Comparison of ENCODE assay signal across 11 mouse cellular contexts in genomic region chrX:152418512-152418911, GRCm38 (mm10). TPM values are rescaled to one million over a fixed set of nuclear protein-coding genes. Genes with fewer than 3 reads are reported as not detected.
DNase-seq lines count a peak whose midpoint lies in the region; ATAC-seq and TF ChIP-seq lines count a peak whose summit lies in the region.
"Not testable (repeated sequence)": the region's sequence is repeated elsewhere in the genome, so short reads cannot be mapped to it uniquely, and the experiment has no call there.
"Had no signal": no experiment of that assay in that cellular context is flagged by ENCODE, and none has a peak within 500 bp of the region (broad histone marks: within the 10 kb centered on the region; RNA-seq: fewer than 3 reads in every experiment).

No protein-coding gene starts in this region.

- not testable (repeated sequence) for H3K36me3 ChIP-seq in embryonic facial prominence, embryonic 14.5 days (ENCODE audit: control insufficient read depth, insufficient read depth, low read length); forebrain, postnatal 0 days (ENCODE audit: insufficient read depth); heart, postnatal 0 days (replicated peaks; ENCODE audit: control insufficient read depth, insufficient read depth, low read length); hindbrain, postnatal 0 days (ENCODE audit: insufficient read depth, low read length); midbrain, embryonic 13.5 days; neural tube, embryonic 13.5 days

- not testable (repeated sequence) for H3K9me3 ChIP-seq in embryonic facial prominence, embryonic 14.5 days (ENCODE audit: control insufficient read depth, low read length); forebrain, postnatal 0 days (ENCODE audit: low read length); heart, postnatal 0 days (replicated peaks; ENCODE audit: control insufficient read depth, low read length); hindbrain, postnatal 0 days (ENCODE audit: low read length); midbrain, embryonic 13.5 days; neural tube, embryonic 13.5 days

- H3K27ac ChIP-seq in embryonic facial prominence, embryonic 14.5 days (replicated peaks; ENCODE audit: low read depth, low read length); forebrain, postnatal 0 days (ENCODE audit: low read depth, low read length); heart, postnatal 0 days (ENCODE audit: low read depth); hindbrain, postnatal 0 days; midbrain, embryonic 13.5 days; neural tube, embryonic 13.5 days (replicated peaks): not testable (repeated sequence)

- not testable (repeated sequence) for TF ChIP-seq EP300 in heart, postnatal 0 days (IDR thresholded peaks at IDR 0.05; ENCODE audit: low read depth)

- not testable (repeated sequence) for H3K4me3 ChIP-seq in embryonic facial prominence, embryonic 14.5 days (ENCODE audit: low read depth, low read length); forebrain, postnatal 0 days (ENCODE audit: low read depth, low read length); heart, postnatal 0 days (ENCODE audit: low read depth, low read length); hindbrain, postnatal 0 days (ENCODE audit: low read length); midbrain, embryonic 13.5 days (replicated peaks); neural tube, embryonic 13.5 days

- H3K4me1 ChIP-seq in embryonic facial prominence, embryonic 14.5 days (ENCODE audit: control insufficient read depth, insufficient read depth, low read length); forebrain, postnatal 0 days (ENCODE audit: insufficient read depth); heart, postnatal 0 days (ENCODE audit: control insufficient read depth, insufficient read depth); hindbrain, postnatal 0 days (ENCODE audit: insufficient read depth, low read length); midbrain, embryonic 13.5 days (replicated peaks); neural tube, embryonic 13.5 days (replicated peaks): not testable (repeated sequence)

- no CpG with 5 or more reads among the region's 3 CpGs for WGBS in embryonic facial prominence, embryonic 14.5 days
- no CpG with 5 or more reads among the region's 3 CpGs for WGBS in forebrain, postnatal 0 days
- WGBS in heart, postnatal 0 days = no CpG with 5 or more reads among the region's 3 CpGs
- WGBS in hindbrain, postnatal 0 days = no CpG with 5 or more reads among the region's 3 CpGs
- no CpG with 5 or more reads among the region's 3 CpGs for WGBS in midbrain, embryonic 13.5 days
- no CpG with 5 or more reads among the region's 3 CpGs for WGBS in neural tube, embryonic 13.5 days

- not testable (repeated sequence) for DNase-seq in embryonic facial prominence, embryonic 14.5 days (ENCODE audit: low spot score); forebrain, postnatal 0 days; heart, postnatal 0 days (ENCODE audit: low spot score); hindbrain, postnatal 0 days (ENCODE audit: low spot score)

- TF ChIP-seq CTCF in forebrain, postnatal 0 days (IDR thresholded peaks at IDR 0.05; ENCODE audit: low read depth); heart, postnatal 0 days (IDR thresholded peaks at IDR 0.05; ENCODE audit: low read depth); hindbrain, postnatal 0 days (IDR thresholded peaks at IDR 0.05; ENCODE audit: low read depth): not testable (repeated sequence)

- H3K27me3 ChIP-seq in embryonic facial prominence, embryonic 14.5 days (replicated peaks; ENCODE audit: control insufficient read depth, insufficient read depth, low read length); forebrain, postnatal 0 days (ENCODE audit: insufficient read depth, low read length); heart, postnatal 0 days (ENCODE audit: control insufficient read depth, insufficient read depth, low read length); hindbrain, postnatal 0 days (ENCODE audit: insufficient read depth, low read length); midbrain, embryonic 13.5 days; neural tube, embryonic 13.5 days: not testable (repeated sequence)

- H3K9ac ChIP-seq in embryonic facial prominence, embryonic 14.5 days (ENCODE audit: low read depth, low read length); forebrain, postnatal 0 days; heart, postnatal 0 days (replicated peaks; ENCODE audit: low read depth, low read length); hindbrain, postnatal 0 days (replicated peaks; ENCODE audit: low read length); midbrain, embryonic 13.5 days (replicated peaks); neural tube, embryonic 13.5 days: not testable (repeated sequence)

- not testable (repeated sequence) for H3K4me2 ChIP-seq in embryonic facial prominence, embryonic 14.5 days (ENCODE audit: low read depth, low read length); forebrain, postnatal 0 days (ENCODE audit: low read depth); heart, postnatal 0 days (ENCODE audit: low read depth, low read length); hindbrain, postnatal 0 days (ENCODE audit: low read depth, low read length); midbrain, embryonic 13.5 days (replicated peaks); neural tube, embryonic 13.5 days

- ATAC-seq in embryonic facial prominence, embryonic 14.5 days (ENCODE audit: low read depth) = 0 out of 2 replicates have a peak, but pooled peaks have one; percentile 37
- peak; percentile 51 for ATAC-seq in forebrain, postnatal 0 days
- peak; percentile 55; the same call in 1 of the 2 replicates for ATAC-seq in heart, postnatal 0 days (ENCODE audit: insufficient read depth, low read depth)
- peak; percentile 71 for ATAC-seq in hindbrain, postnatal 0 days
- peak; percentile 84 for ATAC-seq in megakaryocyte progenitor cell, adult 5-6 weeks (replicated peaks; ENCODE audit: poor library complexity)
- ATAC-seq in midbrain, embryonic 13.5 days = peak; percentile 58; the same call in 1 of the 2 replicates
- 0 out of 2 replicates have a peak, but pooled peaks have one; percentile 32 for ATAC-seq in neural tube, embryonic 13.5 days (ENCODE audit: low read depth)

RNA-seq across cellular contexts. Expression of gene Gpr173, which starts 50.0 kb away (rescaled TPM):
- polyA plus RNA-seq in embryonic facial prominence, embryonic 14.5 days (2014; fragmentation: Nextera tagmentation; extraction: Ambion mirVana) = 4.2 and 4.8 TPM in 2 replicates
- total RNA-seq in forebrain, postnatal 0 days (2014; rRNA removed) = 22.2 and 27.9 TPM in 2 replicates
- 6.9 and 7.1 TPM in 2 replicates for polyA plus RNA-seq in forebrain, postnatal 0 days (2015; fragmentation: Nextera tagmentation; extraction: Ambion mirVana)
- 2.4 and 5.1 TPM in 2 replicates for total RNA-seq in heart, postnatal 0 days (2014; rRNA removed; ENCODE audit: low replicate concordance)
- 0.74 and 1.3 TPM in 2 replicates for polyA plus RNA-seq in heart, postnatal 0 days (2015; fragmentation: Nextera tagmentation; extraction: Ambion mirVana)
- 28.6 and 30.1 TPM in 2 replicates for total RNA-seq in hindbrain, postnatal 0 days (2014; rRNA removed)
- 5.4 and 6.8 TPM in 2 replicates for polyA plus RNA-seq in hindbrain, postnatal 0 days (2015; fragmentation: Nextera tagmentation; extraction: Ambion mirVana)
- total RNA-seq in megakaryocyte progenitor cell, adult 5-6 weeks (2015) = not detected in 2 replicates
- not detected in 2 replicates for total RNA-seq in megakaryocyte progenitor cell, adult 5-6 weeks (2017)
- polyA plus RNA-seq in midbrain, embryonic 13.5 days (2015; fragmentation: Nextera tagmentation; extraction: Ambion mirVana) = 10.8 and 12.2 TPM in 2 replicates
- polyA plus RNA-seq in neural tube, embryonic 13.5 days (2015; fragmentation: Nextera tagmentation; extraction: Ambion mirVana) = 9.2 and 9.5 TPM in 2 replicates
- total RNA-seq: hematopoietic stem cell, adult 5-6 weeks; MEL had no signal
- polyA plus RNA-seq: activated CD4-positive, CD25-positive, alpha-beta regulatory T cell, adult 4 months; CD4-positive, CD25-positive, alpha-beta regulatory T cell, adult 4 months had no signal

Comparison
In these comparisons a context has a peak if more than half of its experiments do, and no peak if none do; other contexts are left out.
1. ATAC-seq: peak in every context shown above with its lines; median percentile 84 in megakaryocyte progenitor cell, adult 5-6 weeks; 71 in hindbrain, postnatal 0 days; 58 in midbrain, embryonic 13.5 days; 55 in heart, postnatal 0 days; 51 in forebrain, postnatal 0 days; 37 in embryonic facial prominence, embryonic 14.5 days; 32 in neural tube, embryonic 13.5 days.